12 mouse cellular contexts compared by ENCODE assay signal in the genomic region with DNA sequence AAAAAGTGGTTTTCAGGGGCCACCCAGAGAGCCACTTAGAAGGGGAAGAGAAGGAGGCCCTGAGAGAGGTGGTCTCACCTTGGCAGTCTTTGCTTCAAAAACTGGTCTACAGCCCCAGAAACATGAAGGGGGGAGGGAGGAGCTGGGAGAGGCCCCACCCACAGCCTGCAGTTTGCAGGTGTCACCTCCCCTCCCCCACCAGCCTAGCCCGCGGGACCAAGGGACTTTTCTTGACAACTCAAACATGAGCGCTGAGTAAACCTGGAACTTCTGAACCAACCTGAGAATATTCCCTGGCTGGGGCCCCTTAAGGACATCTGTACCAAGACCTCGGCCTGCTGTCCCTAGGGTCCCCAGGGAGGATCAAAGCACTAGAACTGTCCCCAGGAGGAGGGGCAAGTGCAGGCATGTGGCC. TPM values are rescaled to one million over a fixed set of nuclear protein-coding genes. Genes with fewer than 3 reads are reported as not detected.
DNase-seq lines count a peak whose midpoint lies in the region.
"Had no signal": no experiment of that assay in that cellular context is flagged by ENCODE, and none has a peak within 500 bp of the region (broad histone marks: within the 10 kb centered on the region; RNA-seq: fewer than 3 reads in every experiment).

No protein-coding gene starts in this region.

- no peaks in the 10 kb centered on the region for H3K27me3 ChIP-seq in splenic B cell, adult 2 months (ENCODE audit: control insufficient read depth, insufficient read depth, low read length, poor library complexity, severe bottlenecking)
- H3K27me3 ChIP-seq: embryonic facial prominence, embryonic 13.5 days; neural tube, embryonic 15.5 days had no signal

- peaks cover 14% of the 10 kb centered on the region for H3K36me3 ChIP-seq in splenic B cell, adult 2 months (ENCODE audit: control insufficient read depth, insufficient read depth, low read length, poor library complexity, severe bottlenecking)
- H3K36me3 ChIP-seq: embryonic facial prominence, embryonic 13.5 days; neural tube, embryonic 15.5 days had no signal

- peak; percentile 80 to 85 for DNase-seq in spleen, adult 18-20 months
- DNase-seq in spleen, adult 12 weeks (ENCODE audit: low spot score), result no peak
- DNase-seq in lung, postnatal 10 days, result peak; percentile 42
- DNase-seq in splenic B cell, adult 2 months (ENCODE audit: low read depth, low spot score), result peak; percentile 82
- no peak for DNase-seq in cerebellum, postnatal 10 days
- no peak for DNase-seq in kidney, postnatal 36 days
- no peak for DNase-seq in left cerebral cortex, postnatal 10 days (ENCODE audit: extremely low spot score in 1 of 2, low spot score in 2 of 2)
- DNase-seq: cerebellum, adult 9-10 months; gastrocnemius, postnatal 36 days; heart, postnatal 14 days had no signal

- intact Hi-C loops in left cerebral cortex, postnatal 10 days (cut with DNase I), result no loop called here

RNA-seq across cellular contexts. Expression of gene Il21r, which starts 2.5 kb away (rescaled TPM):
- 1 to 10 TPM in 1 of 2 experiments, under 1 TPM in 1; 0.90 to 1.0 TPM for total RNA-seq in left cerebral cortex, postnatal 10 days (2021)

RNA-seq across cellular contexts. Expression of gene Il4ra, which starts 53.8 kb away (rescaled TPM):
- 1 to 10 TPM; 5.9 TPM for total RNA-seq in left cerebral cortex, postnatal 10 days (2021)

Comparison
In these comparisons a context has a peak if more than half of its experiments do, and no peak if none do; other contexts are left out.
1. DNase-seq: peak in spleen, adult 18-20 months (2 of 2), lung, postnatal 10 days (single experiment) and splenic B cell, adult 2 months (single experiment); none in spleen, adult 12 weeks (single experiment), cerebellum, postnatal 10 days (0 of 2), kidney, postnatal 36 days (0 of 2) and left cerebral cortex, postnatal 10 days (0 of 2).